In genomic region chr16:92103572-92104331, GRCm38 (mm10) we compare ENCODE assay signal across 10 mouse cellular contexts. TPM values are rescaled to one million over a fixed set of nuclear protein-coding genes. Genes with fewer than 3 reads are reported as not detected.
DNase-seq lines count a peak whose midpoint lies in the region; TF ChIP-seq lines count a peak whose summit lies in the region.
"Had no signal": no experiment of that assay in that cellular context is flagged by ENCODE, and none has a peak within 500 bp of the region (broad histone marks: within the 10 kb centered on the region; RNA-seq: fewer than 3 reads in every experiment).

No protein-coding gene starts in this region.

- no peak for TF ChIP-seq POLR2A in cerebellum, adult 2 months (IDR thresholded peaks at IDR 0.05; ENCODE audit: borderline replicate concordance, insufficient read depth, low read length)

- no peaks in the 10 kb centered on the region for H3K27me3 ChIP-seq in cerebellum, adult 2 months (ENCODE audit: control insufficient read depth, insufficient read depth, low read length)

- peaks cover 9% of the 10 kb centered on the region; the same call in 1 of the 2 replicates for H3K4me1 ChIP-seq in cerebellum, adult 2 months (ENCODE audit: control insufficient read depth, insufficient read depth, low read length)

- peak in 1 of 2 experiments; percentile 38 for DNase-seq in cerebellum, adult 2 months
- DNase-seq in cerebellum, postnatal 14 days: no peak
- DNase-seq in ZHBTc4 (ENCODE audit: low read depth, low spot score): peak; percentile 94
- peak; percentile 34 for DNase-seq in heart, postnatal 4 days
- peak; percentile 7 for DNase-seq in lung, postnatal 14 days
- DNase-seq in cerebellum, postnatal 4 days (ENCODE audit: low spot score in 2 of 2): no peak
- no peak for DNase-seq in urinary bladder, adult 2 months (ENCODE audit: low spot score)
- DNase-seq in layer of hippocampus, adult 8-10 months (ENCODE audit: low spot score in 2 of 2): no peak

- H3K4me3 ChIP-seq in cerebellum, adult 2 months (replicated peaks; ENCODE audit: insufficient read depth, low read depth, low read length): no peak overlapping the region
- H3K4me3 ChIP-seq: erythroblast, embryonic 14.5 days had no signal

- no peak for TF ChIP-seq CTCF in cerebellum, adult 2 months (IDR thresholded peaks at IDR 0.05; ENCODE audit: borderline replicate concordance, insufficient read depth, low read depth, low read length)

- peak overlapping the region; percentile 56; the same call in 1 of the 2 replicates for H3K27ac ChIP-seq in cerebellum, adult 2 months (ENCODE audit: insufficient read depth, low read length)
- H3K27ac ChIP-seq: macrophage had no signal

- WGBS in cerebellum, adult 2 months: 67% methylated on average over 9 of the region's 9 CpGs

RNA-seq across cellular contexts. Expression of gene Slc5a3, which starts 45.6 kb away (rescaled TPM):
- 7.3 and 8.3 TPM in 2 replicates for polyA plus RNA-seq in cerebellum, adult 2 months (2012; rRNA removed)
- total RNA-seq in heart, postnatal 4 days (2021): 1 to 10 TPM; 6.8 to 7.9 TPM
- 2.0 and 2.2 TPM in 2 replicates for polyA plus RNA-seq in urinary bladder, adult 2 months (2012; rRNA removed)
- total RNA-seq in layer of hippocampus, adult 8-10 months (2022): 10 to 100 TPM; 31.7 to 52.8 (median 41.2) TPM
- polyA plus RNA-seq: erythroblast, embryonic 14.5 days had no signal

RNA-seq across cellular contexts. Expression of gene Gm49711, which starts 45.6 kb away (rescaled TPM):
- 0.38 TPM in 2 replicates for polyA plus RNA-seq in cerebellum, adult 2 months (2012; rRNA removed)
- total RNA-seq in heart, postnatal 4 days (2021): not detected
- 0.07 TPM in 1 of 2 replicates, not detected in the other for polyA plus RNA-seq in urinary bladder, adult 2 months (2012; rRNA removed)
- total RNA-seq in layer of hippocampus, adult 8-10 months (2022): under 1 TPM in 1 of 4 experiments, not detected in 3; 0.39 TPM
- polyA plus RNA-seq: macrophage had no signal

RNA-seq across cellular contexts. Expression of gene Mrps6, which starts 45.7 kb away (rescaled TPM):
- 76.6 and 84.1 TPM in 2 replicates for polyA plus RNA-seq in cerebellum, adult 2 months (2012; rRNA removed)
- total RNA-seq in heart, postnatal 4 days (2021): 10 to 100 TPM; 53.8 to 54.7 TPM
- polyA plus RNA-seq in urinary bladder, adult 2 months (2012; rRNA removed): 63.4 and 64.4 TPM in 2 replicates
- total RNA-seq in layer of hippocampus, adult 8-10 months (2022): 10 to 100 TPM; 57.8 to 62.6 (median 60.6) TPM
- polyA plus RNA-seq: erythroblast, embryonic 14.5 days had no signal

Comparison
In these comparisons a context has a peak if more than half of its experiments do, and no peak if none do; other contexts are left out.
1. DNase-seq: peak in ZHBTc4 (single experiment), heart, postnatal 4 days (single experiment) and lung, postnatal 14 days (single experiment); none in cerebellum, postnatal 14 days (0 of 2), cerebellum, postnatal 4 days (0 of 2), urinary bladder, adult 2 months (single experiment) and layer of hippocampus, adult 8-10 months (0 of 2).